Comparison of ENCODE assay signal across 16 mouse cellular contexts in genomic region chr2:147181926-147182708, GRCm38 (mm10). TPM values are rescaled to one million over a fixed set of nuclear protein-coding genes. Genes with fewer than 3 reads are reported as not detected.
A peak's percentile ranks its signal among the peaks of the same experiment; 100 is the strongest.
DNase-seq lines count a peak whose midpoint lies in the region; ATAC-seq and TF ChIP-seq lines count a peak whose summit lies in the region.
"Had no signal": no experiment of that assay in that cellular context is flagged by ENCODE, and none has a peak within 500 bp of the region (broad histone marks: within the 10 kb centered on the region; RNA-seq: fewer than 3 reads in every experiment).

No protein-coding gene starts in this region.

- H3K4me2 ChIP-seq in forebrain, embryonic 12.5 days: peak overlapping the region; percentile 22
- H3K4me2 ChIP-seq in forebrain, embryonic 16.5 days (ENCODE audit: low read length): no peak overlapping the region
- H3K4me2 ChIP-seq in hindbrain, postnatal 0 days (ENCODE audit: low read depth, low read length): peak overlapping the region; percentile 46
- H3K4me2 ChIP-seq in neural tube, embryonic 11.5 days (ENCODE audit: low read depth): 0 out of 2 replicates have a peak overlapping the region, but pooled peaks have one; percentile 5
- H3K4me2 ChIP-seq: kidney, embryonic 15.5 days had no signal

- TF ChIP-seq CTCF in hindbrain, postnatal 0 days (IDR thresholded peaks at IDR 0.05; ENCODE audit: low read depth): no peak

- no peak overlapping the region for H3K9ac ChIP-seq in forebrain, embryonic 12.5 days
- no peak overlapping the region for H3K9ac ChIP-seq in forebrain, embryonic 16.5 days (replicated peaks; ENCODE audit: low read depth, low read length)
- H3K9ac ChIP-seq in hindbrain, postnatal 0 days (replicated peaks; ENCODE audit: low read length): 0 out of 2 replicates have a peak overlapping the region, but pooled peaks have one; percentile 9
- no peak overlapping the region for H3K9ac ChIP-seq in neural tube, embryonic 11.5 days (ENCODE audit: low read length)
- H3K9ac ChIP-seq: kidney, embryonic 15.5 days had no signal

- peaks cover 37% of the 10 kb centered on the region for H3K4me1 ChIP-seq in forebrain, embryonic 12.5 days
- peaks cover 29% of the 10 kb centered on the region for H3K4me1 ChIP-seq in forebrain, embryonic 16.5 days (replicated peaks; ENCODE audit: control insufficient read depth, insufficient read depth, low read length)
- H3K4me1 ChIP-seq in hindbrain, postnatal 0 days (ENCODE audit: insufficient read depth, low read length): no peaks in the 10 kb centered on the region
- H3K4me1 ChIP-seq in neural tube, embryonic 11.5 days (ENCODE audit: control insufficient read depth, insufficient read depth, low read length): peaks cover 6% of the 10 kb centered on the region

- 10% methylated on average over 18 of the region's 18 CpGs for WGBS in forebrain, embryonic 12.5 days
- WGBS in forebrain, embryonic 16.5 days: 19% methylated on average over 18 of the region's 18 CpGs
- WGBS in hindbrain, postnatal 0 days: 22% methylated on average over 18 of the region's 18 CpGs
- WGBS in neural tube, embryonic 11.5 days: 3% methylated on average over 18 of the region's 18 CpGs

- H3K27ac ChIP-seq in forebrain, embryonic 12.5 days: no peak overlapping the region
- no peak overlapping the region for H3K27ac ChIP-seq in forebrain, embryonic 16.5 days (ENCODE audit: low read length)
- H3K27ac ChIP-seq in hindbrain, postnatal 0 days: peak overlapping the region; percentile 52; the same call in 1 of the 2 replicates
- no peak overlapping the region for H3K27ac ChIP-seq in neural tube, embryonic 11.5 days (ENCODE audit: low read depth, low read length)
- H3K27ac ChIP-seq: kidney, embryonic 15.5 days had no signal

- peaks cover 94% of the 10 kb centered on the region for H3K27me3 ChIP-seq in forebrain, embryonic 12.5 days
- H3K27me3 ChIP-seq in forebrain, embryonic 16.5 days (replicated peaks; ENCODE audit: control insufficient read depth, insufficient read depth, low read length): peaks cover 79% of the 10 kb centered on the region
- peaks cover 60% of the 10 kb centered on the region for H3K27me3 ChIP-seq in hindbrain, postnatal 0 days (ENCODE audit: insufficient read depth, low read length)
- H3K27me3 ChIP-seq in neural tube, embryonic 11.5 days (ENCODE audit: control insufficient read depth, insufficient read depth, low read length): peaks cover 84% of the 10 kb centered on the region

- no peaks in the 10 kb centered on the region for H3K9me3 ChIP-seq in forebrain, embryonic 12.5 days
- no peaks in the 10 kb centered on the region for H3K9me3 ChIP-seq in forebrain, embryonic 16.5 days (ENCODE audit: control insufficient read depth, low read length)
- H3K9me3 ChIP-seq in hindbrain, postnatal 0 days (ENCODE audit: low read length): no peaks in the 10 kb centered on the region
- H3K9me3 ChIP-seq in neural tube, embryonic 11.5 days (ENCODE audit: control insufficient read depth, low read length): no peaks in the 10 kb centered on the region
- H3K9me3 ChIP-seq: kidney, embryonic 15.5 days had no signal

- H3K4me3 ChIP-seq in forebrain, embryonic 12.5 days (replicated peaks): peak overlapping the region; percentile 21
- H3K4me3 ChIP-seq in forebrain, embryonic 16.5 days (replicated peaks; ENCODE audit: low read length): no peak overlapping the region
- peak overlapping the region; percentile 35 for H3K4me3 ChIP-seq in hindbrain, postnatal 0 days (ENCODE audit: low read length)
- H3K4me3 ChIP-seq in neural tube, embryonic 11.5 days (ENCODE audit: low read depth, low read length): no peak overlapping the region
- H3K4me3 ChIP-seq: kidney, embryonic 15.5 days; left cerebral cortex, adult 2 months had no signal

- peak; percentile 24 for DNase-seq in embryo, embryonic 9.5 days (ENCODE audit: extremely low spot score)
- no peak for DNase-seq in hindbrain, postnatal 0 days (ENCODE audit: low spot score)
- DNase-seq in neural tube, embryonic 11.5 days (ENCODE audit: low spot score): peak; percentile 31
- no peak for DNase-seq in layer of hippocampus, adult 9-11 months
- no peak for DNase-seq in adrenal gland, postnatal 14 days
- DNase-seq: adrenal gland, adult 2 months; heart, postnatal 4 days; lung, postnatal 14 days; thymus, postnatal 25 days had no signal

- no peak for ATAC-seq in forebrain, embryonic 12.5 days (ENCODE audit: low FRiP score)
- no peak for ATAC-seq in forebrain, embryonic 16.5 days
- no peak for ATAC-seq in hindbrain, postnatal 0 days
- no peak for ATAC-seq in neural tube, embryonic 11.5 days (ENCODE audit: insufficient read depth, low FRiP score, low TSS enrichment)
- no peak for ATAC-seq in erythroblast, adult 5-6 weeks (replicated peaks; ENCODE audit: low FRiP score, poor library complexity, severe bottlenecking)

- H3K36me3 ChIP-seq in forebrain, embryonic 12.5 days (replicated peaks): no peaks in the 10 kb centered on the region
- H3K36me3 ChIP-seq in forebrain, embryonic 16.5 days (ENCODE audit: control insufficient read depth, insufficient read depth): no peaks in the 10 kb centered on the region
- H3K36me3 ChIP-seq in hindbrain, postnatal 0 days (ENCODE audit: insufficient read depth, low read length): no peaks in the 10 kb centered on the region
- H3K36me3 ChIP-seq in neural tube, embryonic 11.5 days (ENCODE audit: control insufficient read depth, insufficient read depth, low read length): no peaks in the 10 kb centered on the region
- H3K36me3 ChIP-seq: kidney, embryonic 15.5 days had no signal

RNA-seq across cellular contexts. Expression of gene Nkx2-2, which starts 11.9 kb away (rescaled TPM):
- polyA plus RNA-seq in forebrain, embryonic 12.5 days (2016; fragmentation: Nextera tagmentation; extraction: Ambion mirVana): 7.7 and 9.2 TPM in 2 replicates
- 1.2 and 1.4 TPM in 2 replicates for polyA plus RNA-seq in forebrain, embryonic 16.5 days (2015; fragmentation: Nextera tagmentation; extraction: Ambion mirVana)
- 17.8 and 40.7 TPM in 2 replicates for total RNA-seq in hindbrain, postnatal 0 days (2014; rRNA removed)
- polyA plus RNA-seq in hindbrain, postnatal 0 days (2015; fragmentation: Nextera tagmentation; extraction: Ambion mirVana): 10.5 and 10.9 TPM in 2 replicates
- polyA plus RNA-seq in neural tube, embryonic 11.5 days (2014; fragmentation: Nextera tagmentation; extraction: Ambion mirVana): 5.5 and 6.6 TPM in 2 replicates
- not detected in 2 replicates for total RNA-seq in erythroblast, adult 5-6 weeks (2015; ENCODE audit: low replicate concordance)
- not detected in 2 replicates for total RNA-seq in erythroblast, adult 5-6 weeks (2017; ENCODE audit: low replicate concordance)
- total RNA-seq in adrenal gland, postnatal 14 days (2021): not detected in 2 replicates
- total RNA-seq: adrenal gland, adult 2 months; heart, postnatal 4 days; MEL had no signal
- polyA plus RNA-seq: adrenal gland, adult 2 months; gonadal fat pad, adult 2 months; kidney, embryonic 15.5 days had no signal

Comparison
In these comparisons a context has a peak if more than half of its experiments do, and no peak if none do; other contexts are left out.
1. H3K4me3 ChIP-seq: peak in forebrain, embryonic 12.5 days (single experiment) and hindbrain, postnatal 0 days (single experiment); none in forebrain, embryonic 16.5 days (single experiment) and neural tube, embryonic 11.5 days (single experiment).
2. DNase-seq: peak in embryo, embryonic 9.5 days (single experiment) and neural tube, embryonic 11.5 days (single experiment); none in hindbrain, postnatal 0 days (single experiment), layer of hippocampus, adult 9-11 months (single experiment) and adrenal gland, postnatal 14 days (single experiment).